Mouse (Mus musculus) frontal cortex, postnatal 14 days (tissue): ENCODE results near the gene Ddrgk1.
"Not testable (repeated sequence)": the region's sequence is repeated elsewhere in the genome, so short reads cannot be mapped to it uniquely, and the experiment has no call there.

Source experiments
- DNase-seq, 2 experiments: peaks; one replicate each; pipeline ENCODE4 v3.0.0; 2022; ENCODE audit warnings: low spot score in 2 of 2

The Ddrgk1 gene

GRCm38 (mm10) chr2:130653303-130653702 lies 11.2 kb downstream of the Ddrgk1 start:
- DNase-seq, result no peak

GRCm38 (mm10) chr2:130649028-130649427 lies 15.4 kb downstream of the Ddrgk1 start:
- not testable (repeated sequence) for DNase-seq

- no peak for DNase-seq
These were observed 19.3 kb downstream of the Ddrgk1 start for GRCm38 (mm10) chr2:130645198-130645597.

GRCm38 (mm10) chr2:130642684-130643369 lies 21.6 kb downstream of the Ddrgk1 start, which contains the start of gene Lzts3:
Gene Lzts3 (minus strand): TSS chr2:130642803.
- peak; percentile 77 to 85 for DNase-seq

GRCm38 (mm10) chr2:130642197-130642660 lies 22.2 kb downstream of the Ddrgk1 start:
- no peak for DNase-seq

GRCm38 (mm10) chr2:130641351-130642025 lies 23.0 kb downstream of the Ddrgk1 start:
- DNase-seq, result no peak

- no peak for DNase-seq
These were observed 25.2 kb downstream of the Ddrgk1 start for GRCm38 (mm10) chr2:130639276-130639675.

- DNase-seq, result no peak
These were observed 26.3 kb downstream of the Ddrgk1 start for GRCm38 (mm10) chr2:130638101-130638611.

- DNase-seq, result no peak
These were observed 28.6 kb downstream of the Ddrgk1 start for GRCm38 (mm10) chr2:130635847-130636246.

- no peak for DNase-seq
These were observed 29.6 kb downstream of the Ddrgk1 start for GRCm38 (mm10) chr2:130634739-130635411.

- DNase-seq, result no peak
These were observed 30.3 kb downstream of the Ddrgk1 start for GRCm38 (mm10) chr2:130634006-130634738.

GRCm38 (mm10) chr2:130632887-130633675 lies 31.4 kb downstream of the Ddrgk1 start:
- DNase-seq, result no peak

- DNase-seq, result no peak
These were observed 32.0 kb downstream of the Ddrgk1 start for GRCm38 (mm10) chr2:130632416-130632815.

GRCm38 (mm10) chr2:130629839-130630203 lies 34.6 kb downstream of the Ddrgk1 start, which contains the start of the genes Fastkd5 and Ubox5:
Gene Fastkd5 (minus strand): TSS chr2:130630027.
Gene Ubox5 (minus strand): TSS chr2:130630038.
- peak; percentile 81 to 83 for DNase-seq

- DNase-seq, result no peak
These were observed 35.2 kb downstream of the Ddrgk1 start for GRCm38 (mm10) chr2:130629080-130629838.

GRCm38 (mm10) chr2:130628424-130628823 lies 36.0 kb downstream of the Ddrgk1 start:
- no peak for DNase-seq

- DNase-seq, result no peak
These were observed 45.5 kb downstream of the Ddrgk1 start for GRCm38 (mm10) chr2:130618972-130619371.

- DNase-seq, result no peak
These were observed 51.4 kb downstream of the Ddrgk1 start for GRCm38 (mm10) chr2:130613091-130613490.
